Mouse (Mus musculus) G1E-ER4 (cell line): ENCODE results near the gene Nmu. TPM values are rescaled to one million over a fixed set of nuclear protein-coding genes. Genes with fewer than 3 reads are reported as not detected.

Experiments used
- GATA1 ChIP-seq: IDR thresholded peaks from one replicate; pipeline ENCODE4 v1.8.0; 2012; ENCODE audit warnings: low read length, inconsistent platforms
- polyA plus RNA-seq: library from polyadenylated mRNA; stranded (reverse); fragments of >175 nt; gene quantifications from 2 replicates; pipeline ENCODE4 v1.2.3, GENCODE M21; 2012

The Nmu gene
- polyA plus RNA-seq, 1 experiment, result not detected

GRCm38 (mm10) chr5:76287062-76287461, 76.5 kb downstream of the Nmu start:
- TF ChIP-seq GATA1, result no peak

GRCm38 (mm10) chr5:76285699-76286098, 77.9 kb downstream of the Nmu start:
- TF ChIP-seq GATA1, result no peak

GRCm38 (mm10) chr5:76283890-76284289, 79.7 kb downstream of the Nmu start:
- no peak for TF ChIP-seq GATA1

Other genes starting within 250 kb of the Nmu start
- gene Srd5a3, start 223.5 kb downstream of the Nmu start, polyA plus RNA-seq, result 56.9 and 87.6 TPM in 2 replicates
- 62.6 and 79.3 TPM in 2 replicates for gene Tmem165, start 179.9 kb downstream of the Nmu start, polyA plus RNA-seq
- gene Clock, start 59.0 kb downstream of the Nmu start, polyA plus RNA-seq, result 1.1 and 1.8 TPM in 2 replicates
- gene Pdcl2, start 32.6 kb downstream of the Nmu start, polyA plus RNA-seq, result not detected in 2 replicates
- gene Gm7271, start 120.3 kb upstream of the Nmu start, polyA plus RNA-seq, result not detected in 2 replicates
- gene Exoc1, start 165.5 kb upstream of the Nmu start, polyA plus RNA-seq, result 1.4 and 2.3 TPM in 2 replicates
- 3.0 and 3.7 TPM in 2 replicates for gene Cep135, start 224.9 kb upstream of the Nmu start, polyA plus RNA-seq